Mouse (Mus musculus) adrenal gland, adult (tissue): ENCODE measurements around the gene Dsn1.

Experiments used
- DNase-seq, 2 experiments: peaks; one replicate each; pipeline ENCODE4 v3.0.0; 2022 to 2023; ENCODE audit warnings: low spot score in 1 of 2; ENCODE audit not compliant: inconsistent age in 2 of 2

Dsn1 gene

GRCm38 (mm10) chr2:157027106-157028008 lies 20.4 kb upstream of the Dsn1 start:
- DNase-seq, result no peak

GRCm38 (mm10) chr2:157021156-157021555 lies 14.2 kb upstream of the Dsn1 start:
- no peak for DNase-seq

GRCm38 (mm10) chr2:157019228-157019627 lies 12.3 kb upstream of the Dsn1 start:
- no peak for DNase-seq

- DNase-seq, result no peak
These were observed 9.7 kb upstream of the Dsn1 start for GRCm38 (mm10) chr2:157016529-157017270.

GRCm38 (mm10) chr2:157012341-157012740 lies 5.4 kb upstream of the Dsn1 start:
- DNase-seq, result no peak

- no peak for DNase-seq
These were observed 3.8 kb upstream of the Dsn1 start for GRCm38 (mm10) chr2:157010634-157011310.

GRCm38 (mm10) chr2:157010121-157010520 lies 3.2 kb upstream of the Dsn1 start:
- DNase-seq, result no peak

- no peak for DNase-seq
These were observed 1.6 kb upstream of the Dsn1 start for GRCm38 (mm10) chr2:157008509-157008908.

GRCm38 (mm10) chr2:157007234-157007596 lies 261 bp upstream of the Dsn1 start:
- no peak for DNase-seq

- DNase-seq, result no peak
These were observed 4.6 kb downstream of the Dsn1 start for GRCm38 (mm10) chr2:157002321-157002720.

- no peak for DNase-seq
These were observed 8.7 kb downstream of the Dsn1 start for GRCm38 (mm10) chr2:156998263-156998662.

- DNase-seq, result peak; percentile 51 to 66
These were observed 10.4 kb downstream of the Dsn1 start for GRCm38 (mm10) chr2:156996576-156996975.

- peak; percentile 98 for DNase-seq
These were observed 15.3 kb downstream of the Dsn1 start, which contains the start of gene Ndrg3 for GRCm38 (mm10) chr2:156991470-156992319. Ndrg3 (minus strand) TSS chr2:156992056.

GRCm38 (mm10) chr2:156990727-156991431 lies 16.1 kb downstream of the Dsn1 start:
- DNase-seq, result no peak

- DNase-seq, result no peak
These were observed 19.6 kb downstream of the Dsn1 start for GRCm38 (mm10) chr2:156987316-156987715.

GRCm38 (mm10) chr2:156982864-156983263 lies 24.1 kb downstream of the Dsn1 start:
- DNase-seq, result no peak

GRCm38 (mm10) chr2:156981291-156981690 lies 25.7 kb downstream of the Dsn1 start:
- DNase-seq, result no peak

- DNase-seq, result no peak
These were observed 26.9 kb downstream of the Dsn1 start for GRCm38 (mm10) chr2:156980059-156980458.

GRCm38 (mm10) chr2:156976711-156977110 lies 30.2 kb downstream of the Dsn1 start:
- no peak for DNase-seq

GRCm38 (mm10) chr2:156974967-156975366 lies 32.0 kb downstream of the Dsn1 start:
- DNase-seq, result no peak
